Mouse (Mus musculus): ENCODE data around the gene Cntn1.

Cntn1 gene

GRCm38 (mm10) chr15:92137026-92137425 is 86.1 kb downstream of the Cntn1 start:
- DNase-seq (ENCODE audit: low spot score): no peak

DNA sequence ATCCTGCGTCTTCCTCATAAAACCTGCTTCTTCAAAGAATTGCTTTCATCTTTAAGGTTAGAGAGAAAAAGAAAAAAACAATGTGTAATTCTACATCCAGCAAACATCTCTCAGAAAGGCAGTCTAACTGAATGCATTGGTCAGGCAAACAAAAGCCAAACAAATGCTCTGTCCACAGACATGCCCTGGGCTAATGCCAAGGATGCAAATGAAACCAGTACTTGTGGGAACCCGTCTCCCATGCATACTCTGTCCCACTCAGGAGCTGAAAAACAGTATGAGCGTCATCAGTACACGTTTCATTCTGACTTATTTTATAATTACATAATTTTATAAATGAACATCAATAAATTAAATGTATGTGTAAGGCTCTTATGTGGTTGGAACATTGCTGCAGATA is 91.0 kb downstream of the Cntn1 start:
- no peak for DNase-seq (ENCODE audit: low spot score)

DNA sequence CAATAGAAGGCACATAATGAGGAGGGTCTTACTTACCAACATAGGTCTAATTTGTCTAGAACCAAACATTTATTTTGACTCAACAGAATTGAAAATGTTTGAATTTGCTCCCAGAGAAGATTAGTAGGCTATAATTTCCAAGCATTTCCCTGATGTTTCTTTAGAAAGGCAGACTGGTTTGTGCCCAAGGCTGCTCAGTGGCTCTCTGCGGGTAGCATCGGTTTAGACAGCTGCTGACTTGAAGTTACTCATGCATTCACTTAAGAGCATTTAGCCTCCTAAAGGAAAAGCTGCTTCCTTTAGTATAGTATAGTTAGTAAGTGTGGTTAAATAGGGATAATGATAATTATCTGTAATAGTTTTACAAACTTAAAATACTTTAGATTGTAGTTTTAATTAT is 104.0 kb downstream of the Cntn1 start:
- no peak for DNase-seq (ENCODE audit: low spot score)

DNA sequence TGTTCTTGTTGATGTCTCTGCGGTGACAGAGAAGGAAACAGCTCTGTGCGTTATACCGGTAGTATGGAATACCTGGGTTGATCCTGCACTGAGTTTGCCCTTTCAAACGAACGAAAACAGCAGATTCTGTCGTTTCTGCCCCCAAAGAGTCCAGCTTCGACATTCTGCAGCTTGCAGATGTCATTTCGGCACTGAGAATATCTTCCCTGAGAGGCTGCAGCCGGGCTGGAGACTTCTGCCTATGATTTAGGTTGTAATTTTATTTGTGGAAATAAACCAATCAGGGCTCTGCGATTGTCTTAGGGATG is 109.8 kb downstream of the Cntn1 start:
- DNase-seq (ENCODE audit: low spot score): no peak

DNA sequence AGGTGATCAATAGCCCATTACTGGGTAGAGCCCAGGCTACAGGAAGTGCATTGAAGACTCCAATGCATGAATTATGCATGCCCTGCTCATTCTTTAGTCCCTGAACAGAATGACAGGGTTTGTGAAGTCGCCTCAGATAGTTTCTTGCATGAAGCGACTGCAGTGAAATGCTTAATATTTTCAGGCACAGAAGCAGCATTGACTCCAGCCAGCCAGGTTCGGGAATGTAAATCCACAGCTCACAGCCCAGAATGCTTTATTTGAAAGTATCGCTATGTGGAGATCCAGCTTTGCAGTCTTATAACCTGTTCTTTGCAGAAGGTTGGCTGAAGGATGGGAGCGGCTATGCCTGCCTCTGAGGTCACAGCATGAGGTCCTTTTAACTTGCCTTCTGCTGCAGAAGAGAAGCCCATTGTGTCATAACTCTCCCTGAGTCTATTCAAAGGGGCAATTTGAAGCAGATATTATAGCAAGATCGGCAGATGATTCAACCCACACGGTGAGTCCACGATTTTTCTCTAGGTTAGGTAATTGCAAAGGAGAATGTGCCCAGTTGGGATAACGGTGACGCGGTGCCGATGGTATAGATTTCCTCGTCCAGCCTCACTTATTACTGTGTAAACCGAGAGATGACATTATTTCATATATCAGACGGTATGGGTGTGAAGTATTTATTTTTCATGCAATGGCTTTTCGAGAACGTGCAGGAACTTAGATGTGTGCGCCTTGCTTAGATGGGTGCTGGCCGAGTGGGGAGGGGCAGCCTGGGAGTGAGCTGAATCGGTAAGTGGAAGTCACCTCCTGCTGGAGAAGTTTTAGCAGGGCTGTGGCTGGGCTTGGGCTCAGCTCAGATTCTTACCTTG is 110.4 kb downstream of the Cntn1 start:
- no peak for DNase-seq (ENCODE audit: low spot score)

GRCm38 (mm10) chr15:92162835-92163234 is 111.9 kb downstream of the Cntn1 start:
- DNase-seq (ENCODE audit: low spot score): no peak

- DNase-seq (ENCODE audit: low spot score): no peak
Observed at GRCm38 (mm10) chr15:92164127-92164526, 113.2 kb downstream of the Cntn1 start.

- DNase-seq (ENCODE audit: low spot score): no peak
Observed at GRCm38 (mm10) chr15:92166266-92166665, 115.3 kb downstream of the Cntn1 start.

GRCm38 (mm10) chr15:92175739-92176138 is 124.8 kb downstream of the Cntn1 start:
- DNase-seq (ENCODE audit: low spot score): no peak

- no peak for DNase-seq (ENCODE audit: low spot score)
Observed at GRCm38 (mm10) chr15:92177413-92177812, 126.4 kb downstream of the Cntn1 start.

DNA sequence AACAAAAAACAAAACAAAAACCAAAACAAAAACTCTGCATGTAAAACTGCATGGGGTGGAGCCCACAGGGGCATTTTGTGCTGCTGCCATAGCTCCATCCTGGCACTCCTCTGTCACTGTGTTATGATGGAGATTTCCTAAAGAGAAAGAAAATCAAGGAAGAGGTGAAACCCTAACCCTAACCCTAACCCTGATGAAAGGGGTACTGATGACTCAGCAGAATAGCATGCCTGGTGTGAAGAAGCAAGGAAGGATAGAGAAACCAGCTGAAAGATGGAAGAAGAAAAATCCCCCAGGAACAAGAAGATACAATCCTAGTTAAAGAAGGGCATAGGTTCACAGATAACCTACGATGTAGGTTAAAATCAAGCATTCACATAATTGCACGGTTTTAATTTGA is 134.5 kb downstream of the Cntn1 start:
- no peak for DNase-seq (ENCODE audit: low spot score)

- DNase-seq (ENCODE audit: low spot score): no peak
Observed at GRCm38 (mm10) chr15:92190000-92190399, 139.0 kb downstream of the Cntn1 start.

DNA sequence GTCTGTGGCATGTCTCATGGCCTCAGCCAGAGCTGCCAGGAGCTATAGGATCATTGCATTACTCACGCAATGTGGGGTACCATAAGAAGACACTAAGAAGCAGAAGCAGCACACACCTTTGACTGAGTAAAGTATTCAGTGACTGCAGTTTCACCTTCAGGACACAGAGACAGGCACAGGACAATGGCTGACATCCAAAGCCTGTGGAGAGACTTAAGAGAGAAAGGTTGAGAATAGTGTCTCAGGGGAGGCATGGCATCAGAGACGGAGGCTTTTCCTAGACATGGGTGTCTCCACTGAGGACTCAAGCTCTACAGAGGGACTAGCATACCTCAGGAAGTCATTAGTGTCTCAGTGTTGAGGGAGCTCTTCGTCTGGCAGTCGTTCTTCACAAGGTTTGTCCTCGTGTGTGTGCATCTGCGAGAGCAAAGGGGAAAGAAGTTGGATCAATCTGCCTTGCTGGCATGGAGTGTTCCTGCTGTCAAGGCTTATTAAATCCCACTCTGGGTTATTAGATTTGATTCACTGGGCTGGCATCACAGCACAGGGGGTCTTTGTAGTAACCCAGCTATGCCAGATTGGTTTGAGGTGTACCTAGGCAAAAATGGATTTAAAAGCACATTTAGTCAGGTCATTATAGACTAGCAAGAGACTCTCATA is 149.5 kb downstream of the Cntn1 start:
- no peak for DNase-seq (ENCODE audit: low spot score)

DNA sequence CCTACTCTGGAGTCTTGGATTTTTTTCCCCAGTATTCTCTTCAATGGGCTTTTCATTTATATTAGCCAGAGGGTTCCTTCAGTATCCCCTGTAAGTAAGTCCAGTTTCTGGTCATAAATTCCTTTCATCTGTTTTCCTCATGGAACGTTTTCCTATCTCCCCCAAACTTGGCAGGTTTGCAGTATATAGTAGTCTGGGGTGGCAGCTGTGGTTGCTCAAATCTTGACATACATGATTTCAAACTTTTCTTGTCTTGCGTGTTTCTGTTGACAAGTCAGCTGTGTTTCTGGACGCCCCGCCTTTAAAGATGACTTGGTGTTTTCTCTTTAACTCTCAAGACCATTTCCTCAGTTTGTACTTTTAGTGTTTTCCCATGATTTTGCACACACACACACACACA is 155.7 kb downstream of the Cntn1 start:
- no peak for DNase-seq (ENCODE audit: low spot score)

DNA sequence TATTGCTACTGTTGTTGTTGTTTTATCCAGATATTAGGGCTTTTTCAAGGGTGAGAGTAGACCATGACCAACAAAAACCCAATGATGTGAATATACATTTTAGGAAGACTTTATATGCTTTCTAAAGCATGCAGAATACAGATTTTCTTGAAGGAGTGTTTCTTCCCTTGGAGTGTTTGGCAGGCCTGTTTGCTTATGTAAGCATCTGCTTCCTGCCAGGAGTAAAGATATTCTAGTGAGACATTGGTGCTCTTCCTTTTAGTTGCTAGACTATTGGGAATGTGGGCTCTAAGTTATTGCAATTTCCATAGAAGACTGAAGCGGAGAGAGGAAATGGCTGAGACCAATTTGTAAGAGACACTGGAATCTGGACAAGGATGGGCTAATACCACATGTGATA is 158.8 kb downstream of the Cntn1 start:
- no peak for DNase-seq (ENCODE audit: low spot score)

- no peak for DNase-seq (ENCODE audit: low spot score)
Observed at GRCm38 (mm10) chr15:92210486-92211235, 159.7 kb downstream of the Cntn1 start.

- no peak for DNase-seq (ENCODE audit: low spot score)
Observed at GRCm38 (mm10) chr15:92215841-92216240, 164.9 kb downstream of the Cntn1 start.

DNA sequence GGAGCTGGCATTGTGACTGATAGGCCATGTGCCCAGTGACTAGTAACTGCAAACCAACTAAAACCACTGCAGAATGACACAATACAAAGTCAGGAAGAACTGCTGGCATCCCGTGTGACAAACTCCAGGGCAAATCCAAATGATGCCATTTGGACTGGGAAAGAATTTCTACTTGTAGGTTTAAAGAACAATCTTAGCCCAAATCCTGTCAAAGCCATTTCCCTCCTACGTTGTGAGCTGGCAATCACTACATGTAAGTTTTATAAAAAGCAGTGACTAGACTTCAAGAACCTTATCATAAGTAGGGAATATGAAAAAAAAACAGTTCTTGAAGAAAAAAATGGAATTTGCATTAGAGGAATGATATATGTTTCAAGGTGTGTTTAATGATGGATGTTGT is 170.5 kb downstream of the Cntn1 start:
- no peak for DNase-seq (ENCODE audit: low spot score)

- DNase-seq (ENCODE audit: low spot score): no peak
Observed at GRCm38 (mm10) chr15:92231386-92231785, 180.4 kb downstream of the Cntn1 start.

GRCm38 (mm10) chr15:92235836-92236235 is 184.9 kb downstream of the Cntn1 start:
- DNase-seq (ENCODE audit: low spot score): no peak

DNA sequence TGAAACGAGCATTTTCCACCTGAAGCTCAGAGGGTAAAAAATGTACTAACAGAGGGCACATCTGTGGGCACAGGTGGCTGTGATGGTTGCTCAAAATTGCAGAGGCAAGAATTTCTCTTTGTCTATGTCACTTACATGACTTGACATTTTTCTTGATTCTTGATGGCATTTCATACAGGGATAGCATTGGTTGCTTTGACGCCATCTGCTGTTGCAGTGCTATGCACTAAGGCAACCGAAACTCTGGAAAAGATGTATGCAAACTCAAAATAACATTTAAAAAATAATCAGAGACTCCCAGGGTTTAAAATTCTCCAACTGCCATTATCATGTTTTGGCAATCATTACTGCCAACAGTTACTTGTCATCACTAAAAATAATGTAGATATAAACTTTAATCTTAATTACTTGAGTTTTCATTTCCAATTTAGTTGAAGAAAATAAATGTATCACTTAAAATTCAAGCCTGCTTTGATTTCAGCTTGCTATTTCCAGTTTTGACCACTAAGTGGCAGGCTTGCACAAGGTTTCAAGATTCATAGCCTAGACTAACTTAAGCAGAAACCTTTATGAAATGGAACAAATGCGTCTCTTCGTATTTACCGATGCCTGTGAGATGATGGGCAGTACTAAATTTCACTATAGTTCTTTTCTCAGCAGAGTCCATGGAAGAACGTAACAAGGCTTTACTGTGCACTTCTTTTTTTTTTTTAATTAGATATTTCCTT is 214.2 kb downstream of the Cntn1 start:
- DNase-seq (ENCODE audit: low spot score): no peak

DNA sequence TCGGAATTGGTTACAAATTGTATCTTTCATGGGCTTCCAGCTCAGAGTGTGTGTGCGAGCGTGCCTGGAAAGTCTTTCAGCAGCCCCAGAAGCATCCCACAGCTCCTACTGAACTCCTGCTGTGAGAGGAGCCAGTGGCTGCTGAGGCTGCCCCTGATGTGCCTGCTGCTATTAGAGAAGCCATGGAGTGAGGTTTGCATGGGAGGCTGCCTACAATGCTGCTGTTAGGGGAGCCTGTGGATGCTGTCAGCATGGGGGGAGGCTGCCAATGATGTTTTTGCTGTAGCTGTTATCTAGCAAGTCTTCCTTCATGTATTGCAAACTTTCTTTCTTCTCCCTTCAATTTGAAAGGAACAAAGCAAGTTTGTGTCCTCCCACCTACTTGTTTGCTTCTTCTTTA is 217.4 kb downstream of the Cntn1 start:
- no peak for DNase-seq (ENCODE audit: low spot score)
